ENCODE assay signal across 22 mouse cellular contexts in the genomic region with DNA sequence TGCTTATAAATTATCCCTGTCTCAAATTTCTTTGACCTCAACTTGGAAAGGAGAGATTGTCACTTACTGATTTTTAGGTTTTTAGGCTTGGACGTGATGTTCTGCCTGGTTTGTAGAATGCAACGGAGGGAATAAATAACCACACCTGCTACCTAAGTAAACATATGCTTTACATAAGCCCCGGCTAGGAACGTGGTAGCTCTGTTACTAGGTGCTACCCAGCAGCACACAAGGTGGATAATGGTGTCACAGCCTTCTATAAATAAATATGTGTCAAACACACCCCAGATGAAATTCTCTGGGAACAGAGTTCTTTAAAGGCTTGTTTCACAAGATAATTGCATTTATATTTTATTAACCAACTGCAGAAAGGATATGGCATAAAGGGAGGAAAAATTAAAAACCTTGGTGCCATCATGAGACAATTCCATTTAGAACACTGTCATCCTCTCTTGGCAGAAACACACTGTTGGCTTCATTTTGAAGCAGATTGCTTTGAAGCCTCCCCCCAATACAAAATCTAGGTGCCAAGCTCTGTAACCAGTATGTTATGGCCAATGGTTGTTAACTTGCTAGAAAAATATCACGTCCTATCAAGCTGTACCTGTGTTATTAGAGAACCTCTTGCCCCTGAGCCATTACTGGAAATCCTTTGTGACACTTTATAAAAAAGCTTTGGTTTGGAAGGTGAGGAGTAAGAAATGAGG.
DNase-seq lines count a peak whose midpoint lies in the region; ATAC-seq lines count a peak whose summit lies in the region.
"Had no signal": no experiment of that assay in that cellular context is flagged by ENCODE, and none has a peak within 500 bp of the region (broad histone marks: within the 10 kb centered on the region; RNA-seq: fewer than 3 reads in every experiment).

No protein-coding gene starts in this region.

- no peak overlapping the region for H3K27ac ChIP-seq in midbrain, embryonic 15.5 days
- H3K27ac ChIP-seq: embryonic facial prominence, embryonic 10.5 days; forebrain, embryonic 13.5 days; hindbrain, embryonic 12.5 days had no signal

- H3K36me3 ChIP-seq in midbrain, embryonic 15.5 days (replicated peaks): no peaks in the 10 kb centered on the region
- H3K36me3 ChIP-seq: embryonic facial prominence, embryonic 10.5 days; heart, embryonic 12.5 days; hindbrain, embryonic 12.5 days had no signal

- no peaks in the 10 kb centered on the region for H3K27me3 ChIP-seq in midbrain, embryonic 15.5 days (replicated peaks)
- H3K27me3 ChIP-seq: forebrain, embryonic 13.5 days; heart, embryonic 12.5 days; hindbrain, embryonic 12.5 days had no signal

- H3K4me3 ChIP-seq in midbrain, embryonic 15.5 days: no peak overlapping the region
- H3K4me3 ChIP-seq: embryonic facial prominence, embryonic 10.5 days; forebrain, embryonic 13.5 days; heart, embryonic 12.5 days; hindbrain, embryonic 12.5 days had no signal

- H3K9me3 ChIP-seq in midbrain, embryonic 15.5 days: no peaks in the 10 kb centered on the region
- H3K9me3 ChIP-seq: embryonic facial prominence, embryonic 10.5 days; forebrain, embryonic 13.5 days; heart, embryonic 12.5 days; hindbrain, embryonic 12.5 days had no signal

- H3K4me2 ChIP-seq in midbrain, embryonic 15.5 days: no peak overlapping the region
- H3K4me2 ChIP-seq: forebrain, embryonic 13.5 days; heart, embryonic 12.5 days; hindbrain, embryonic 12.5 days; liver, embryonic 11.5 days had no signal

- DNase-seq in cerebellum, postnatal 4 days (ENCODE audit: low spot score in 2 of 2): no peak
- DNase-seq in brain, adult 2 months (ENCODE audit: low read depth, low spot score): peak; percentile 96
- DNase-seq in cerebellum, adult 9-10 months: peak; percentile 95
- DNase-seq in layer of hippocampus, adult 8-10 months (ENCODE audit: low spot score in 2 of 2): peak; percentile 33 to 45
- DNase-seq in urinary bladder, postnatal 36 days (ENCODE audit: low spot score in 2 of 2): no peak
- no peak for DNase-seq in kidney, postnatal 4 days
- DNase-seq: adrenal gland, adult 2 months; heart, postnatal 14 days; kidney, adult 9 months; kidney, postnatal 25 days; lung, adult 2 months; lung, postnatal 36 days; right cerebral cortex, postnatal 25 days had no signal

- no peaks in the 10 kb centered on the region for H3K4me1 ChIP-seq in midbrain, embryonic 15.5 days
- H3K4me1 ChIP-seq: embryonic facial prominence, embryonic 10.5 days; forebrain, embryonic 13.5 days; heart, embryonic 12.5 days; hindbrain, embryonic 12.5 days had no signal

- ATAC-seq in cerebellum, adult (ENCODE audit: insufficient number of reproducible peaks, low FRiP score, low TSS enrichment): peak; percentile 87
- ATAC-seq in midbrain, embryonic 15.5 days (replicated peaks): no peak
- ATAC-seq: forebrain, embryonic 13.5 days; inflammation-experienced regulatory T-cells, adult 6 months; midbrain, embryonic 16.5 days had no signal

- 87% methylated on average over 5 of the region's 5 CpGs for WGBS in midbrain, embryonic 15.5 days

- H3K9ac ChIP-seq in midbrain, embryonic 15.5 days: no peak overlapping the region
- H3K9ac ChIP-seq: forebrain, embryonic 13.5 days; heart, embryonic 12.5 days; hindbrain, embryonic 12.5 days had no signal

Comparison
In these comparisons a context has a peak if more than half of its experiments do, and no peak if none do; other contexts are left out.
1. DNase-seq: peak in brain, adult 2 months (single experiment), cerebellum, adult 9-10 months (single experiment) and layer of hippocampus, adult 8-10 months (2 of 2); none in cerebellum, postnatal 4 days (0 of 2), urinary bladder, postnatal 36 days (0 of 2) and kidney, postnatal 4 days (0 of 2).